Mouse (Mus musculus) CD4-positive helper T cell, adult 2 months (primary cell): Measurements from ENCODE around the gene Tomt.

ENCODE experiments used
- DNase-seq: peaks from one replicate; pipeline ENCODE4 v3.0.0-alpha.2; 2012; ENCODE audit warnings: low read depth, missing footprints, low spot score

The Tomt gene

DNA sequence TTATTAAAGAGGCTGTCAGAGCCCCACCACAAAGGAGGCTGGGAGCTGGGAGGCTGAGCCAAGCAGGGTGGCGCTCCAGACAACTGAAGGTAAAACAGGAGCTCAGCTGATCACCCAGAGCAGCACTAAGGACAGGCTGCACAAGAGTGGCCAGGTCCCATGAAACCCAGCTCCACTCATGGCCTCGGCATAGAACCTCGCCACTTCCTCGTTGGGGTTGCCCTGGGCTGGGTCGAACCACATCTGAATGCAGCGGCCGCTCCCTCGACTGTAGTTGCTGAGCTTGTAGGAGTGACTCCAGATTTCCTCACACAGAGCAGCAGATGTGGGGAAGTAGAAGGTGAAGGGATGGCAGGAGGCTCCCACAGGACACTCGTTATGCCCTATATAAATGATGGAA lies 47.8 kb downstream of the Tomt start:
- no peak for DNase-seq

DNA sequence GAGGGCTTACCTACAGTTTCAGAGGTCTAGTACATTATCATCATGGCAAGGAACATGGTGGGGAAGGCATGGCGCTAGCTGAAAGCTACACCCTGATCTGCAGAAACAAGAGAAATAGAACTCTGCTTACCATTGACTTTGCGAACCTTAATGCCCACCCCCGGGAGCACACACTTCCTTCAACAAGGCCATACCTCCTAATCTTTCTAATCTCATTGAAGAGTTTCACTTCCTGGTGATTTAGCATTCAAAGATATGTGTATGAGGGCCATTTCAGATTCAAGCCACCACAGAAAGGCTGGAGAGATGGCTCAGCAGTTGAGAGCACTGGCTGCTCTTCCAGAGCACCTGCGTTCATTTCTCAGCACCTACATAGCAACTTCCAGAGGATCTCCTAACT lies 49.1 kb downstream of the Tomt start, which contains the start of gene Folr2:
Folr2 (minus strand) TSS at position 101 of the 400 bp plus-strand sequence.
- no peak for DNase-seq

DNA sequence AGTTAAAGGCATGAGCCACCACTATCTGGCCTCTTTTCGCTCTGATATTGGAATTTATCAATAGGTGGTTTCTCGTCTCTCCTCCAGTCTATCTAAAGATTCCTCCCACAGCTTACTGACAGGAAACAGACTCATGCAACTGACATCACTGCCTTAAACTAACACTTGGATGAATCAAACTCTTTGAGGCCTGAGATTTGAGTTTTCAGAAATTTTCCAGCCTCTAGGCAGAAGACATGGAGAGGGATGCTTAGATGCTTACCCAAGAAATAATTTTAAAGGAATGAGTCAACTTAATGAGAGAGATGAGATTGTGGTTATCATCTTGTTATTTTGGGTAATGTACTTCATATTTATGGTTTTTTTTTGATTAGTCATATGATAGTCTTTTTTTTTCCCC lies 52.3 kb downstream of the Tomt start:
- no peak for DNase-seq

DNA sequence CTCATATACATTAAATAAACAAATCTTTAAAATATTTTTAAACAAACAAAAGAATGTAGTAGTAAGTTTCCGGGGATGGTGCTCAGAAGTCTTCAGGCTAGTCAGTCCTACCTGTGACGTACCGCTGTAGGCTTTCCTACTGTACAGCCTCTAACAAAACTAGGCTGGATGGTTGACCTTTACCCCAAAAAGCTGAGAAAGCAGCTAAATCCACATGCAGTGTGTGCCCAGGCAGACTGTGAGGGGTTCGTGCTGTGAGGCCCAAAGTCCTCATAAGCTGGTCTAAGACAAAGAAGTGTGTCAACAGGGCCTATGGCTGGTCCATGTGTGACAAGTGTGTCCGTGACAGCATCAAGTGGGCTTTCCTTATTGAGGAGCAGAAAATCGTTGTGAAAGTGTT lies 53.3 kb downstream of the Tomt start:
- no peak for DNase-seq

DNA sequence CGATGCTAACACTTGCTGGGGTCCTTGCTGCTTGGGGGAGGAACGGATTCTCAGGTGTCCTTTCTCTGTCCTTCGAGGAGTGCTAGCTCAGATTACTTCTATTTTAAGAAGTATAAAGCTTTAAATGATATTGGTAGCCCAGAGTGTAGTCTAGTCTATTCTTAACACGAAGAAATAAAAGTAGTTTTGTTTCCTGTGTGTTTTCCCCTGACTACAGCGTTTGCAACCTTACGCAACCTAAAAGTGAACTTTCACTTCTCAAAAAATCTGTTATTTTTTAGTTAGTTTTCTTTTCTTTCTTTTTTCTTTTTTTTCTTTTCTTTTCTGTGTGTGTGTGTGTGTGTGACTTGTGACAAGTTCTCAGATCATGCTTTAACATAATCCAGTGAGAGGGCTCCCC lies 54.5 kb downstream of the Tomt start:
- no peak for DNase-seq
